Mouse (Mus musculus) bone marrow, adult 2 months (tissue): ENCODE results near the gene Nradd. TPM values are rescaled to one million over a fixed set of nuclear protein-coding genes. Genes with fewer than 3 reads are reported as not detected.

ENCODE experiments used
- H3K27ac ChIP-seq: fragments of 200-500 bp; 2 replicates; pipeline ENCODE4 v1.5.1; 2012; ENCODE audit warnings: low read depth, mild to moderate bottlenecking, control low read depth, inconsistent platforms, low read length; ENCODE audit not compliant: control insufficient read depth, poor library complexity, insufficient read depth
- H3K4me1 ChIP-seq: fragments of 200-500 bp; 2 replicates; pipeline ENCODE4 v1.6.1; 2011; ENCODE audit warnings: low read length; ENCODE audit not compliant: control insufficient read depth, insufficient read depth
- H3K4me3 ChIP-seq: fragments of 200-500 bp; replicated peaks from 2 replicates; pipeline ENCODE3; 2011; ENCODE audit warnings: mild to moderate bottlenecking, low read depth, low read length, control low read depth; ENCODE audit not compliant: control insufficient read depth
- CTCF ChIP-seq: fragments of 200-500 bp; IDR thresholded peaks from 2 replicates; pipeline ENCODE4 v1.5.1; 2011; ENCODE audit warnings: low read length, control low read depth; ENCODE audit not compliant: control insufficient read depth, insufficient read depth
- POLR2A ChIP-seq: fragments of 200-500 bp; IDR thresholded peaks from 2 replicates; pipeline ENCODE4 v1.6.1; 2011; ENCODE audit warnings: low read depth, mild to moderate bottlenecking, control low read depth, low read length, borderline replicate concordance; ENCODE audit not compliant: control insufficient read depth
- WGBS: fragments of 180-500 bp; shearing (Covaris S2); methylation state at CpG from one replicate; pipeline ENCODE4 v1.1.7; 2018; 5-methylcytosine and 5-hydroxymethylcytosine counted together
- polyA plus RNA-seq: library from polyadenylated mRNA; stranded (reverse); fragments of >200 nt; gene quantifications from 2 replicates; pipeline ENCODE4 v1.2.4, GENCODE M21; 2011; ENCODE audit warnings: low replicate concordance; ENCODE audit not compliant: missing spikeins, insufficient read depth, insufficient read length

Nradd gene
- polyA plus RNA-seq, 1 experiment, result 23.7 TPM

- no peaks in the 10 kb centered on the region for H3K4me1 ChIP-seq
- H3K27ac ChIP-seq, result no peak overlapping the region
- WGBS, result 72% methylated on average over 3 of the region's 3 CpGs
- no peak overlapping the region for H3K4me3 ChIP-seq
- TF ChIP-seq CTCF (no peak), POLR2A (no peak)
Measured at GRCm38 (mm10) chr9:110617081-110617480, 7.2 kb downstream of the Nradd start.

- Histone ChIP-seq H3K27ac (no peak overlapping the region), H3K4me3 (no peak overlapping the region), H3K4me1 (no peaks in the 10 kb centered on the region)
- WGBS, result 91% methylated on average over 3 of the region's 3 CpGs
- TF ChIP-seq CTCF (no peak), POLR2A (no peak)
Measured at GRCm38 (mm10) chr9:110611471-110611870, 12.8 kb downstream of the Nradd start.

GRCm38 (mm10) chr9:110583521-110583920 lies 40.7 kb downstream of the Nradd start:
- no peak overlapping the region for H3K27ac ChIP-seq
- H3K4me1 ChIP-seq, result no peaks in the 10 kb centered on the region; the same call in 1 of the 2 replicates
- TF ChIP-seq POLR2A (no peak), CTCF (no peak)
- WGBS, result 79% methylated on average over 1 of the region's 1 CpGs
- no peak overlapping the region for H3K4me3 ChIP-seq

- Histone ChIP-seq H3K4me1 (no peaks in the 10 kb centered on the region; the same call in 1 of the 2 replicates), H3K27ac (no peak overlapping the region), H3K4me3 (no peak overlapping the region)
- TF ChIP-seq CTCF (no peak), POLR2A (no peak)
- 59% methylated on average over 2 of the region's 2 CpGs for WGBS
Measured at GRCm38 (mm10) chr9:110582161-110582560, 42.1 kb downstream of the Nradd start.

Other genes starting within 250 kb of the Nradd start
- gene Ptpn23, start 216.2 kb downstream of the Nradd start, polyA plus RNA-seq, result 7.6 and 20.4 TPM in 2 replicates
- gene Ngp, start 204.7 kb downstream of the Nradd start, polyA plus RNA-seq, result 1,341 and 3,924 TPM in 2 replicates
- gene Klhl18, start 147.8 kb downstream of the Nradd start, polyA plus RNA-seq, result 6.2 and 18.4 TPM in 2 replicates
- gene Kif9, start 147.5 kb downstream of the Nradd start, polyA plus RNA-seq, result not detected in 2 replicates
- 39.4 and 65.9 TPM in 2 replicates for gene Setd2, start 91.9 kb downstream of the Nradd start, polyA plus RNA-seq
- gene Nbeal2, start 29.7 kb upstream of the Nradd start, polyA plus RNA-seq, result 46.2 and 119 TPM in 2 replicates
- 90.8 and 168 TPM in 2 replicates for gene Ccdc12, start 32.1 kb upstream of the Nradd start, polyA plus RNA-seq
- gene Myl3, start 117.4 kb upstream of the Nradd start, polyA plus RNA-seq, result 2.2 and 4.2 TPM in 2 replicates
- 9.1 and 10.1 TPM in 2 replicates for gene Pth1r, start 122.7 kb upstream of the Nradd start, polyA plus RNA-seq
- gene Prss42, start 173.7 kb upstream of the Nradd start, polyA plus RNA-seq, result not detected in 2 replicates
- not detected in 2 replicates for gene Prss44, start 189.5 kb upstream of the Nradd start, polyA plus RNA-seq
- gene Prss43, start 202.2 kb upstream of the Nradd start, polyA plus RNA-seq, result not detected in 2 replicates
- gene Prss45, start 210.1 kb upstream of the Nradd start, polyA plus RNA-seq, result not detected in 2 replicates
- not detected in 2 replicates for gene Prss46, start 220.1 kb upstream of the Nradd start, polyA plus RNA-seq
- 5.1 and 6.9 TPM in 2 replicates for gene Prss50, start 233.5 kb upstream of the Nradd start, polyA plus RNA-seq